Mouse (Mus musculus): ENCODE measurements around the gene Amdhd2. TPM values are rescaled to one million over a fixed set of nuclear protein-coding genes. Genes with fewer than 3 reads are reported as not detected.
"Not testable (repeated sequence)": the region's sequence is repeated elsewhere in the genome, so short reads cannot be mapped to it uniquely, and the experiment has no call there.

Amdhd2 gene
- polyA plus RNA-seq, 1 experiment = 87.2 TPM

- not testable (repeated sequence) for DNase-seq (ENCODE audit: low read depth, low spot score)
- WGBS = 77% methylated on average over 4 of the region's 4 CpGs
Measured at GRCm38 (mm10) chr17:24129246-24129645, 34.3 kb downstream of the Amdhd2 start.

DNA sequence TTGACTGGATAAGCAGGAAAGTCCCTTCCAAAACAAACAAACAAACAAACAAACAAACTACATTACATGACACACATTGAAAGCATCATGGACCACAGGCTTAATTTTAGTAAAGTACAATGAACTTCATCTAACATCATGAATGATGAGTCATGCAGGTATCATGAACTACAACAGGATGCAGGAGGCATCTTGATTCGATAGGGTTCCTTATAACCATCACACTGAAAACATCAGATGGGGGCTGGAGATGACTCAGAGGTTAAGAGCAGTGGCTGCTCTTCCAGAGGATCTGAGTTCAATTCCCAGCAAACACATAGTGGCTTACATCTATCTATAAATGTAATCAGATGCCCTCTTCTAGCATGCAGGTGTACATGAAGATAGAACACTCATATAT lies 36.0 kb downstream of the Amdhd2 start:
- DNase-seq (ENCODE audit: low read depth, low spot score) = no peak
- 46% methylated on average over 1 of the region's 1 CpGs for WGBS

DNA sequence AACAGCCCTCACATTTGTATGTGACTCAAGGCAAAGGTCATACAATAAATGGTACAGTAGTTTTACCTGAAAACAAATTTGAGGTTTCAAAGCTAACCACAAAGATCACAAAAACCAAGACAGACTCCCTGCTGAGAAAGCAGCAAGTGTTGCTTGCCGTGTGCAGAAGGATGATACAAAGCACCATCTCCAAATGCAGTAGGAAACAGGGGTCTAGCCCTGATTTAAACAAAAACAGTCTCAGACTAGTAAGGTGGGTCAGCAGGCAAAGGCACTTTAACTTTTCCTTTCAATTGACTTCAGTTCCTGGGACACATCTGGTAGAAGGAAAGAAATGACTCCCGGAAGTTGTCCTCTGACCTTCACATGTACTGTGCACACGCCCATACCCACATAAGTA lies 36.8 kb downstream of the Amdhd2 start:
- no peak for DNase-seq (ENCODE audit: low read depth, low spot score)
- WGBS = 30% methylated on average over 3 of the region's 3 CpGs

- no peak for DNase-seq (ENCODE audit: low read depth, low spot score)
- 72% methylated on average over 3 of the region's 3 CpGs for WGBS
Measured at GRCm38 (mm10) chr17:24119446-24119845, 44.1 kb downstream of the Amdhd2 start.

GRCm38 (mm10) chr17:24113031-24113430 lies 50.5 kb downstream of the Amdhd2 start:
- WGBS = 79% methylated on average over 4 of the region's 4 CpGs
- DNase-seq (ENCODE audit: low read depth, low spot score) = no peak

GRCm38 (mm10) chr17:24111256-24111655 lies 52.3 kb downstream of the Amdhd2 start:
- WGBS = 24% methylated on average over 1 of the region's 1 CpGs

GRCm38 (mm10) chr17:24108896-24109295 lies 54.7 kb downstream of the Amdhd2 start:
- no peak for DNase-seq (ENCODE audit: low read depth, low spot score)
- WGBS = 68% methylated on average over 1 of the region's 1 CpGs

More at GRCm38 (mm10) chr17:24111256-24111655, 52.3 kb downstream of the Amdhd2 start:
- DNase-seq (ENCODE audit: low read depth, low spot score) = no peak

Other genes starting within 250 kb of the Amdhd2 start
- gene Dcpp3, start 246.3 kb downstream of the Amdhd2 start, polyA plus RNA-seq (2012; rRNA removed) = not detected in 2 replicates
- not detected in 2 replicates for gene Sbp, start 222.1 kb downstream of the Amdhd2 start, polyA plus RNA-seq (2012; rRNA removed)
- not detected in 2 replicates for gene Sbpl, start 208.5 kb downstream of the Amdhd2 start, polyA plus RNA-seq (2012; rRNA removed)
- 291 and 302 TPM in 2 replicates for gene Prss30, start 183.2 kb downstream of the Amdhd2 start, polyA plus RNA-seq (2012; rRNA removed)
- gene Prss22, start 165.7 kb downstream of the Amdhd2 start, polyA plus RNA-seq (2012; rRNA removed) = 0.11 and 0.16 TPM in 2 replicates
- 11.1 and 22.9 TPM in 2 replicates for gene Prss27, start 125.6 kb downstream of the Amdhd2 start, polyA plus RNA-seq (2012; rRNA removed)
- gene Kctd5, start 90.3 kb downstream of the Amdhd2 start, polyA plus RNA-seq (2012; rRNA removed) = 83.5 and 85.7 TPM in 2 replicates
- 9.4 and 18.6 TPM in 2 replicates for gene Pdpk1, start 12.8 kb downstream of the Amdhd2 start, polyA plus RNA-seq (2012; rRNA removed)
- gene Atp6v0c, start 5.9 kb upstream of the Amdhd2 start, polyA plus RNA-seq (2012; rRNA removed) = 799 and 841 TPM in 2 replicates
- gene Tbc1d24, start 41.8 kb upstream of the Amdhd2 start, polyA plus RNA-seq (2012; rRNA removed) = 9.2 and 35.2 TPM in 2 replicates
- 0.78 and 1.1 TPM in 2 replicates for gene Ntn3, start 45.8 kb upstream of the Amdhd2 start, polyA plus RNA-seq (2012; rRNA removed)
- gene Tedc2, start 57.1 kb upstream of the Amdhd2 start, polyA plus RNA-seq (2012; rRNA removed) = 8.4 and 9.7 TPM in 2 replicates
- gene Ccnf, start 87.7 kb upstream of the Amdhd2 start, polyA plus RNA-seq (2012; rRNA removed) = 15.2 and 15.6 TPM in 2 replicates
- 0.01 TPM in 1 of 2 replicates, not detected in the other for gene Abca17, start 187.3 kb upstream of the Amdhd2 start, polyA plus RNA-seq (2012; rRNA removed)
- gene Abca3, start 188.2 kb upstream of the Amdhd2 start, polyA plus RNA-seq (2012; rRNA removed) = 23.2 and 29.1 TPM in 2 replicates